Mouse (Mus musculus) gastrocnemius, postnatal 25 days (tissue): ENCODE measurements around the gene Nadk2. TPM values are rescaled to one million over a fixed set of nuclear protein-coding genes. Genes with fewer than 3 reads are reported as not detected.

Experiments
- DNase-seq: peaks from one replicate; pipeline ENCODE4 v3.0.0; 2022
- long read RNA-seq, 2 experiments: library from polyadenylated mRNA; stranded (forward); transcript quantifications; one replicate each; pipeline ENCODE4 v2.0.0; 2021
- total RNA-seq, 2 experiments: library from RNA; stranded (reverse); gene quantifications; 1 replicate in 1 of 2; 2 replicates in 1 of 2; pipeline ENCODE4 v1.2.3; 2021

Gene Nadk2
- 10 to 100 TPM; 19.3 to 24.2 TPM for total RNA-seq
- long read RNA-seq, experiment 1, full-length matches to known transcripts, result 8 of 20 reads
- long read RNA-seq, experiment 1, partial matches to known transcripts, result 3 of 20 reads
- long read RNA-seq, experiment 1, other reads (novel, unspliced or antisense), result 9 of 20 reads
- long read RNA-seq, experiment 2, full-length matches to known transcripts, result 28 of 56 reads
- long read RNA-seq, experiment 2, partial matches to known transcripts, result 5 of 56 reads
- long read RNA-seq, experiment 2, other reads (novel, unspliced or antisense), result 23 of 56 reads

DNA sequence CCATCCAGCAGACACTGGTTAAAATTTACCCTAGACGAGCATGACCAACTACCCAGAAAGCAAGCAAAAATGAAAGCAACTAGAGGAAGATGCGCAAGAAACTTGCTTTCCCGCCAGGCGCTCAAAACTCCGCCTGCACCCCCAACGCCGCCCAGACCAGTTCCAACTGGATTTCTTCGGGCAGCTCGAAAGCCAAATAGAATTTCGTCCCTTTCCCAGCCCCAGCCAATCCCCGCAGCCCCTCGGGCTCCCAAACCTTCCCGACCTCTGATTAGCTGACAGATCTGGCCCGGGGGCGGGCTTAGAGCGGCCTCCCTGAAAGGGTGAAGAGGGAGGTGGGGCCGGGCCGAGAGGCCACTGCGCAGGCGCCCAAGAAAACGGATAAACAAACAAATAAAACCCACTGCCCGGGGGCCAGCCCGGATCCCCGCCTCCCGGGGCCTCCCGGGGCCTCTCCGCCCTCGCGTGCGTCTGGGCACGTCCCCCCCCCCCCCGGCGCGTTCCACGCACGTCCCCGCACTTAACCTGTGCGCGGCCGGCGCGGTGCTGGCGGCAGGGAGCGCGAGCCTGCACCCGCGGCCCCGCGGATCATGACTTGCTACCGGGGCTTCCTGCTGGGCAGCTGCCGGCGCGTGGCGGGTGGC, at the start of gene Nadk2:
Nadk2 (plus strand) TSS at position 349 of the 644 bp plus-strand sequence.
- DNase-seq, result peak; percentile 99

DNA sequence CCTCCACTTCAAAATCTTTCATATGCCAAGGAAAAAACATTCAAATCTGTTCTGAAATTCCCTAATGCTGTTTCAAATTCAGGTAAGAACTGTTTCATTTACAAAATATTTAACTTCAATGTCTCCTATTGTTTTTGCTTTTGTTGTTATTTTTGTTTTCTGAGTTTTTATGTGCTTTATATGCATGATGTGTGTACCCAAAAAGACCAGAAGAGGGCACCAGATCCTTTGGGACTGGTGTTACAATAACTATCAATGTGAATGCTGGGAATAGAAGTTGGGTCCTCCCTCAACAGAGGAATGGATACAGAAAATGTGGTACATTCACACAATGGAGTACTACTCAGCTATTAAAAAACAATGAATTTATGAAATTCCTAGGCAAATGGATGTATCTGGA, 15.4 kb upstream of the Nadk2 start:
- DNase-seq, result no peak

- DNase-seq, result no peak
Observed at GRCm38 (mm10) chr15:9059856-9060255, 11.2 kb upstream of the Nadk2 start.

DNA sequence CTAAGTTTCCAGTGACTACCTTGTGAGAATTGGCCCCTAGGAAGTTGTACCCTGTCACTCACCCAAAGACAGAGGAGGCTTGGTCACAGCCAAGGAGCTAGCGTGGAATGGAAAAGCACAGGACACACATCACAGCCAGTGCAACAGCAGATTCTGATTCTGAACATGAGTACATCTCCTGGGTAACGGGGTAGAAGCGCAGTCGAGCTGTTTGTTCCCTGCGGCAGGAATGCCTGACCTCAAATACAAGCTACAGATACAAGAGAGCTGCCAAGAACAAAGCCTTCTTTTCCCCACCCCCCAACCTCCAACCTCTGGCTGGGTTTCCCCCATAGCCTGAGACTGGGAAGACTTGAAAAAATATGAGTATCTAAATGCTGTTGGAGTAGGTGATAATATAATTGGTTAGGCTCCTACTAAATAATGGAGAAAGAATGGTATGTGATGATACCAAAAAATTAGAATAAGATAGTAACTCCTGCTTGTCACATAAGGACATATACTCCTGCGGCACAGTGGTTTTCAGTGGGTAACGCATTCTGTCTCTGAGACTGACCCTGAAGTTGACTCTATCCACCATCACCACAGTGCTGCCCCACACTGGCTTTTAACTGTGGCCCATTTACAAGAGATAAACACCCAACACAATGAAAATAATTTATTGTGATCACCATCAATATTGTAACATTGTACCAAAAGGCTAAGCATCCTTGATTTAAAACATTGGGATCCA, 9.7 kb upstream of the Nadk2 start:
- no peak for DNase-seq

- DNase-seq, result no peak
Observed at GRCm38 (mm10) chr15:9068881-9069280, 2.2 kb upstream of the Nadk2 start.

- no peak for DNase-seq
Observed at GRCm38 (mm10) chr15:9070353-9070752, 707 bp upstream of the Nadk2 start.

- peak; percentile 44 for DNase-seq
Observed at GRCm38 (mm10) chr15:9071556-9072544, 790 bp downstream of the Nadk2 start.

GRCm38 (mm10) chr15:9072630-9073029, 1.6 kb downstream of the Nadk2 start:
- no peak for DNase-seq

- DNase-seq, result no peak
Observed at GRCm38 (mm10) chr15:9073067-9073608, 2.1 kb downstream of the Nadk2 start.

DNA sequence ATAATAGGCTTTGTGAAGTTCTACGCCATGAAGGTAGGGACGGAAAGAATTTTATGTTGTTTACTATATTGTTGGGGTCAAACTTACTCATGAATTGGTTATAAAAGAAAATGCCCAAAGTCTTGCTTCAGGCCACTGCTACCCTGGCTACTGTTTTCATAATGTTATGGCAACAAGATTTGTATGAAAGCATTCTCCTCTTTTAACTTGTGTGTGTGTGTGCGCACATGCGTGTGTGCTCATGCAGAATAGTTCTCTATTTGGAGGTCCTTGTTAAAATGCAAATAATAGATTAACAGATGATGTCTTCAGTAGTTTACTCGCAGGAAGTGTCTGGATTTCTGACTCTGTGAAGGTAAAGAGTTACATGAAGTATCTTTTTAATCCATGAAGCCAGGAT, 2.6 kb downstream of the Nadk2 start:
- DNase-seq, result no peak

DNA sequence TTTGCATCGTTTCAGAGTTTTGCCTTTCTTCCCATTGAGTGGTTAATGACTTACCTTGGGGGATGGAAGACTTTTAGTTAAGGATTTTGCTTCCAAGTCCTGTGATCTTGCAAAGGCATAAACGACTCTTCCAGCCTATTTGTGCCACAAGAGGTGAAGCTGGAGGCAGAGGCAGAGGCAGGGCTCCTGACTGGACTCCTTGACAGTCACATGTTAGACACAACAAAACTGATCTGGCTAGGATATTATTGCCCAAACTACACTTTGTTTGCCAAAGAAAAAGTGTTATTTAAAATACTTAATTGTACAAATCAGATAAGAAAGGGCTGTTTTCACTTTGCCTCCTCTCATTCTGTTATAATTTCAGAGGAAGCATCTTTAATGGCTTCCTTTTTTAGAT, 3.1 kb downstream of the Nadk2 start:
- DNase-seq, result no peak

- no peak for DNase-seq
Observed at GRCm38 (mm10) chr15:9074671-9075070, 3.6 kb downstream of the Nadk2 start.

- DNase-seq, result no peak
Observed at GRCm38 (mm10) chr15:9075608-9076200, 4.6 kb downstream of the Nadk2 start.

DNA sequence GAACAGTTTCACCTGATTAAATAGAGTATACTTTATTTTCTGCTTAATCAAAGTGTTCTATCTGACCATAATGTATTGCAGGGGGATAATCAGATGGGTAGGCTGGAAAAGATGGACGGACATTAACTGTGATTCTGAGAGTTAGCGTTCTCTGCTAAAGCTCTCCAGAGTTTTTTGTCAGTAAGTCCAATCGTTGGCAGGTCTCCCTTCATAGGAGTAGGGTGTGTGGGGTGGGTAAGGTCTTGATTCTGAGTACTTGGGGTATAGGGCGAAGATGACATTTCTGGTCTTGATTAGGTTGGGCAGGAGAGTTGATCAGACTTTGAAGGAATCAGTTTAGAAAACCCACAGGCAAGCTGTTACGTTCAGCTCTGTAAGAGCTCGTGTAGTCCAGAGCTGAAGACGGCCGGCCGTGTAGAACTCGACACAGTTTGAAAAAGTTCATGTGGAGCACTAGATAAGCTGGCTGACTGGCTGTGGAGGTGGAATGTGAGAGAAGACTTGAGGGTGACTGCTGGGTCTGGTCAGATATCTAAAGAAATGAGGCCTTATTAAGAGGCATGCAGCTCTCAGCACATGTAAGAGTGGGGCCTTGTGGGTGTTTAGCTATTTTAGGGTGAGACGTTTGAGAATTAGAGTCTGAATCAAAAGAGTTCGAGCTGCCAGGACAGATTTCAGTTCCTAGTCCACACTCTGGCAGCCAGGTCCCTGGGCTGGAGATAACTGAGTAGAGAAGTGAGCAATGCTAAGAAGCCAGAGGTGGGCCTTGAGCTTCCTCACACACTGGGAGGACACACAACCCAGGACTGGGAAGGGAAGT, 7.6 kb downstream of the Nadk2 start:
- no peak for DNase-seq

DNA sequence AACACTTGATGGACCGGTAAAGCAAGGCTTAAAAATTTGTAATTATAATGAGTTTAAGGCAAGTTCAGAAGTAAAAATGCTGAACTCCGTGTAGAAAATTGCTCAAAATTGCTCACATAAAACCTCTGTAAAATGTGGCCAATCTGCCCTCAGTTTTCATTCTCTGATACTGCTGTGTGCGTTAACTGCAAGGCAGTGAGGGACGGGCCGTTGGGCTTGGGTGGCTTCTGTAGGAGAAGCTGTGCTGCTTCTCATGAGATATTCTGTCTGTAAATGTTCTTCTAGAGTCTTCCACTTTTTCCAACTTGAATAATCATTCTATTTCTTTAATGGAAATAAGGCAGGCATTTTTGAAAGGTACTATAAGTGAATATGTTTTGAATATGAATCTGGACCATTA, 8.6 kb downstream of the Nadk2 start:
- DNase-seq, result no peak

DNA sequence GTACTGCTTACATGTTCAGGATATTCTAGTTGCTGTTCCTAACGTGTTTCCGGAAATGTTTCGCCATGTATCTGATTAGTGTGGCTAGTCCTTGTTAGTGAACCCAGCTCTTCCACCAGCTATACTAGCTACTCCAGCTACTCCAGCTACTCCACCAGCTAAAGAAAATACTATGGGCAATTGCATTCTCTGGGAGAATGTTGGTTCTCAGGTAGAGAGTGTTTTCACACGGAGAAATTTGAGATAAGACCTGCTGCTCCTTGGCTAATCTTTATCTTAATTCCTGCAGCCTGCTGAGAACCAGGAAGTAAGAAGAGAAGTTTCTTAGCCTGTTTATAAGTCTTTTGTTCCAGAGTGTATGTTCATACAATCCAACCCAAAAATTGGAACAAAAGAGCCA, 9.1 kb downstream of the Nadk2 start:
- no peak for DNase-seq

GRCm38 (mm10) chr15:9081294-9081693, 10.2 kb downstream of the Nadk2 start:
- no peak for DNase-seq

- DNase-seq, result no peak
Observed at GRCm38 (mm10) chr15:9082753-9083152, 11.7 kb downstream of the Nadk2 start.

GRCm38 (mm10) chr15:9086813-9087212, 15.8 kb downstream of the Nadk2 start:
- no peak for DNase-seq

DNA sequence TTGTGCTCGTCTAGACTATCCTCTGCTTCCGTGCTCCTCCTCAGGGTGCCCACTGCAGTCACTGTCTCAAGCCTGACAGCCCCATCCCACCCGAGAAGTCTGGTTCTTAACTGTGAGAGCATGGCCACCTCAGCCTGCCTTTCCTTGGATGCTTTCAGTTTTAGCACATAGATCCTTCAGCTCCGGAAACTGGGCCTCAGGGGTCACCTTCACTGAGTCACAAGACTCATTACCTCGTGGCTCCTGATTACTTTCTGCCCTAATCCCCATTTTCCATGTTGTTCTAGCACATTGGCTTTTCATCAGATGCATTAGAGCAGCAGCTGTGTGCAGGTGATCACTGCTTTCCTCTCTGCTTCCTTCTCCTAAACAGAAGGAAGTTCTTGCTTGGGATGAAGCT, 16.4 kb downstream of the Nadk2 start:
- no peak for DNase-seq
